Mouse (Mus musculus): ENCODE measurements at regions not wholly inside any gene's neighbourhood (a gene's known extent, or its start where the extent isn't known, plus 50 kb on each side); places are given as distances from the start of the nearest gene placed in this dataset.
A peak's percentile ranks its signal among the peaks of the same experiment; 100 is the strongest.

GRCm38 (mm10) chr3:143949656-143950055 lies 255.4 kb downstream of the Lmo4 start:
- peaks cover 5% of the 10 kb centered on the region; the same call in 1 of the 2 replicates for H3K4me1 ChIP-seq
- no peaks in the 10 kb centered on the region for H3K9me3 ChIP-seq (replicated peaks)
- H3K36me3 ChIP-seq = no peaks in the 10 kb centered on the region
- no peak overlapping the region for H3K9ac ChIP-seq
- peak; percentile 60; the same call in 1 of the 2 replicates for ATAC-seq (ENCODE audit: low FRiP score)
- no peak overlapping the region for H3K4me3 ChIP-seq
- no peaks in the 10 kb centered on the region for H3K27me3 ChIP-seq
- no peak overlapping the region for H3K27ac ChIP-seq
- WGBS = 25% methylated on average over 8 of the region's 8 CpGs
- no peak overlapping the region for H3K4me2 ChIP-seq (replicated peaks)

DNA sequence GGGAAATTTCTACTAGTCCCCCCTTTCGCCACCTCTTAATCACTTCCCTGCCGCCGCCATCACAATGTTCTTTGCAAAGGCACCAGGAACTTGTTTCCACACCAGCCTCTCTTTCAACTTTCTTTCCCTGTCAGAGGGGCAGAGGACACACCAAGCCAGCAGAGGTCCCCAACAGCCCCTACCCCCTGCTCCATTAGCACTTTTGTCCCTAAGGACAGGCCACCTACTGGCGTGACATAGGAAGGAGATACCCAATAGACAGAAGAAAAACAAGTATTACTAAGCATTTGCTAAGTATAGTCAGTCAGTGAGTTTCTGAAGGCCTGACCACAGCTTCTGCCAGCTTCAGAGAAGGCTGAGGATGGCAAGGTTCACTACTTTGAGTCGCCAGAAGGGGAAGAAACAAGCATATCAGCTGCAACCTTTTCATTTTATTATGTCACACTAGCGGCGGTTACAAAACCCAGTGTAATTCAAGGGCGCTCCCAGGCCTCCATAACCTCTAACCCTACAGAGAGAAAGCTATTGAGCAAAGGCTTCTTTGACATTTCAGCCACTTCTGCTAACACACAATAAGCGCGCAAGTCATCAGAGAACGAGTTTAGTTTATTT lies 255.9 kb downstream of the Lmo4 start:
- H3K9ac ChIP-seq = no peak overlapping the region
- no peaks in the 10 kb centered on the region for H3K36me3 ChIP-seq
- ATAC-seq (ENCODE audit: low FRiP score) = no peak
- no peak overlapping the region for H3K27ac ChIP-seq
- H3K4me2 ChIP-seq (replicated peaks) = no peak overlapping the region
- WGBS = 60% methylated on average over 11 of the region's 11 CpGs
- H3K4me3 ChIP-seq = no peak overlapping the region
- no peaks in the 10 kb centered on the region for H3K9me3 ChIP-seq (replicated peaks)
- peaks cover 5% of the 10 kb centered on the region; the same call in 1 of the 2 replicates for H3K4me1 ChIP-seq
- no peaks in the 10 kb centered on the region for H3K27me3 ChIP-seq

DNA sequence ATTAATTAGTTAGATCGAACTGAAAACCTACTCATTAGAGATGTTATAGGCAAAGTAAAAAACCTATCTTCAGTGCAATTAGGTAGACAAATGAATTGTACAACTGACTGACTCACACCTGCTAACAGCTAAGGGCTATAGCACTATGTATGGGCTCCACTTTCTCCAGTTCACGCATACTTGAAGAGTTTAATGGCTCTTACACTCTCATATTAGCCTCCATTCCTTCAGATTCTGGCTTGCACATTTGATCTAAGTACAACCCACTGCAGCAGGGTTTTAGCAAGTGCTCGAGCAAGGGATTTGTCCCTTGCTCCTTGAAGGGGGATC lies 257.1 kb downstream of the Lmo4 start:
- H3K27ac ChIP-seq = no peak overlapping the region
- no peaks in the 10 kb centered on the region for H3K36me3 ChIP-seq
- ATAC-seq (ENCODE audit: low FRiP score) = no peak
- WGBS = 75% methylated on average over 3 of the region's 3 CpGs
- no peak overlapping the region for H3K4me3 ChIP-seq
- no peak overlapping the region for H3K9ac ChIP-seq
- H3K4me1 ChIP-seq = peaks cover 5% of the 10 kb centered on the region; the same call in 1 of the 2 replicates
- H3K27me3 ChIP-seq = no peaks in the 10 kb centered on the region
- H3K4me2 ChIP-seq (replicated peaks) = no peak overlapping the region
- H3K9me3 ChIP-seq (replicated peaks) = no peaks in the 10 kb centered on the region

DNA sequence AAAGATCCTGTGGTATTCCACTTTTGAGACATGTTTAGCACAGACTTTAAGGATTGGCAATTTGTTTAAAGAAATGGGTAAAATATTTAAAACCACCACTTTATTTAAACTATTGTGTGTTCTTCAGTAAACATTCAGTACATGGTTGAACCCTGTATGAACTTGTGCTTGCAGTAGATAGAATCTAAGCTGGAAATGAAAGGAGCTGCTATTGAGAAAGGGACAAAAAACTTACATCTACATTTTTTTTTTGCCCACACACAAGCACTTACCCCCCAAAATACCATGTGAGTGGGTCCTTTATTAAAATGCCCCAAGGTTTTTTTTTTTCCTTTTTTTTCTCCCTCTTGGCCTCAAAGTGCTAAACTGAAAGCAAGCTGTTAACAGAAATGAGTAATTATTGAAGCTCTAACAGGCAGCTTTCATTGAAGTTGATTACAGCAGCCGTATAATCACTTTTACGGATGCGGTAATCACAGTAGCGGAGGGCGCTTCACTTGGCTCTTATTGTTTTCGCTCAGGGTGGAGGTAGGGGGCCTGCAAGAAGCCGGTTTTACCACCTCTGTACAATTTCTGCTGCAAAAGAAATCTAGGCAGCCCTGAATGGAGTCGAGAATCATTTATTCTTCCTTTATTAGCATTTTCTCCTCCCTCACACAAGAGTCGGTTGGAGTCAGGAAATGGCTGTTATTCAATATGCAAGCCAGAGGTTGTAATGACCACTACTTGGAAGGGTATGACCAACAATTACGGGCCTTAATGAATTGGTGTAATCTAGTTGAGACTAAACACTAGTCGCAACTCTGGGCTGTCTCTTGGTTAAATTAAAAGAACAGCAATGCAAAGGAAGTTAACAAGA lies 257.7 kb downstream of the Lmo4 start:
- peak overlapping the region; percentile 14 for H3K4me2 ChIP-seq (replicated peaks)

GRCm38 (mm10) chr3:143939068-143939709 lies 265.8 kb downstream of the Lmo4 start:
- no peaks in the 10 kb centered on the region for H3K36me3 ChIP-seq
- H3K27ac ChIP-seq = no peak overlapping the region
- 90% methylated on average over 3 of the region's 3 CpGs for WGBS
- no peaks in the 10 kb centered on the region for H3K27me3 ChIP-seq
- no peak overlapping the region for H3K4me2 ChIP-seq (replicated peaks)
- peak; percentile 46 for ATAC-seq (ENCODE audit: low FRiP score)
- no peak overlapping the region for H3K4me3 ChIP-seq
- H3K9ac ChIP-seq = no peak overlapping the region
- no peaks in the 10 kb centered on the region for H3K4me1 ChIP-seq
- H3K9me3 ChIP-seq (replicated peaks) = no peaks in the 10 kb centered on the region

More for the DNA sequence above, 257.7 kb downstream of the Lmo4 start:
- ATAC-seq (ENCODE audit: low FRiP score) = peak; percentile 46; the same call in 1 of the 2 replicates
- H3K4me3 ChIP-seq = no peak overlapping the region
- H3K27ac ChIP-seq = no peak overlapping the region
- no peaks in the 10 kb centered on the region for H3K9me3 ChIP-seq (replicated peaks)
- no peaks in the 10 kb centered on the region for H3K36me3 ChIP-seq
- H3K4me1 ChIP-seq = peaks cover 5% of the 10 kb centered on the region; the same call in 1 of the 2 replicates
- H3K27me3 ChIP-seq = no peaks in the 10 kb centered on the region
- WGBS = 28% methylated on average over 11 of the region's 11 CpGs
- no peak overlapping the region for H3K9ac ChIP-seq

DNA sequence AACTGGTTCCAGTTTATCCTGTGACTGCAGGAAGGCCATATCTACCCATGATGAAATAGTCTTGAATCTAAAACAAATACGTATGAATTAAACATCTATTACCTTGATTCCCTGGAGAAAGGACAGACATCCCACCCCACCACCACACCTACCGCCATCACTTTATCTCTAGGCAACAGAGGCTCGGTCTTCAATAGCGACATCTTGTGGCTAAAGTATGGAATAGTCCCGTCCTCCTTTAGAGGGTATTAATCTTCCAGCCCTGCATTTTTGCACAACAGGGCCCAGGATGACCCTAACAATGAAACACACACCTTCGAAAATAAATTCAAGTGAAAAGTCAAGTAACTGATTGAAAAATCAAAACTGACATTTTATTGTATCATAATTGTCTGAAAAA lies 279.7 kb downstream of the Lmo4 start:
- no peaks in the 10 kb centered on the region for H3K9me3 ChIP-seq (replicated peaks)
- H3K4me2 ChIP-seq (replicated peaks) = no peak overlapping the region
- ATAC-seq (ENCODE audit: low FRiP score) = no peak
- H3K9ac ChIP-seq = no peak overlapping the region
- WGBS = 58% methylated on average over 6 of the region's 6 CpGs
- no peaks in the 10 kb centered on the region for H3K4me1 ChIP-seq
- no peak overlapping the region for H3K27ac ChIP-seq
- H3K27me3 ChIP-seq = no peaks in the 10 kb centered on the region; the same call in 1 of the 2 replicates
- H3K36me3 ChIP-seq = no peaks in the 10 kb centered on the region
- H3K4me3 ChIP-seq = no peak overlapping the region

DNA sequence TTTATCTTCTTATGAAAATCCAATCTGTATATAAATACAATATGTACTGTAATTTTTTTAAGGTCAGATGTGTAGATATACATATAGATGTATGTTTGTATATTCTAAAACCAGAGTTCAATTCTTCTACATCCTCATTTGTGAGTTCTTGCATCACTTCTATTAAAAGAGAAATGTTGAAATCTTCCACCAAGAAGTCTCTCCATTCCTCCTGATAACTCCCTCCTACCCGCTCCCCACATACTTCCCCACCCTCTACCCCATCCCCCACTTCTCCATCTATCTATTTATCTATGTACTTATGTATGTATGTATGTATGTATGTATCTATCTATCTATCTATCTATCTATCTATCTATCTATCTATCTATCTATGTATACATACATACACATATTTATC lies 285.3 kb downstream of the Lmo4 start:
- Histone ChIP-seq H3K9me3 (replicated peaks) (no peaks in the 10 kb centered on the region), H3K27me3 (no peaks in the 10 kb centered on the region), H3K27ac (no peak overlapping the region), H3K4me3 (no peak overlapping the region), H3K9ac (no peak overlapping the region), H3K4me2 (replicated peaks) (no peak overlapping the region), H3K4me1 (no peaks in the 10 kb centered on the region), H3K36me3 (no peaks in the 10 kb centered on the region)
- WGBS = 81% methylated on average over 1 of the region's 1 CpGs
- ATAC-seq (ENCODE audit: low FRiP score) = no peak

DNA sequence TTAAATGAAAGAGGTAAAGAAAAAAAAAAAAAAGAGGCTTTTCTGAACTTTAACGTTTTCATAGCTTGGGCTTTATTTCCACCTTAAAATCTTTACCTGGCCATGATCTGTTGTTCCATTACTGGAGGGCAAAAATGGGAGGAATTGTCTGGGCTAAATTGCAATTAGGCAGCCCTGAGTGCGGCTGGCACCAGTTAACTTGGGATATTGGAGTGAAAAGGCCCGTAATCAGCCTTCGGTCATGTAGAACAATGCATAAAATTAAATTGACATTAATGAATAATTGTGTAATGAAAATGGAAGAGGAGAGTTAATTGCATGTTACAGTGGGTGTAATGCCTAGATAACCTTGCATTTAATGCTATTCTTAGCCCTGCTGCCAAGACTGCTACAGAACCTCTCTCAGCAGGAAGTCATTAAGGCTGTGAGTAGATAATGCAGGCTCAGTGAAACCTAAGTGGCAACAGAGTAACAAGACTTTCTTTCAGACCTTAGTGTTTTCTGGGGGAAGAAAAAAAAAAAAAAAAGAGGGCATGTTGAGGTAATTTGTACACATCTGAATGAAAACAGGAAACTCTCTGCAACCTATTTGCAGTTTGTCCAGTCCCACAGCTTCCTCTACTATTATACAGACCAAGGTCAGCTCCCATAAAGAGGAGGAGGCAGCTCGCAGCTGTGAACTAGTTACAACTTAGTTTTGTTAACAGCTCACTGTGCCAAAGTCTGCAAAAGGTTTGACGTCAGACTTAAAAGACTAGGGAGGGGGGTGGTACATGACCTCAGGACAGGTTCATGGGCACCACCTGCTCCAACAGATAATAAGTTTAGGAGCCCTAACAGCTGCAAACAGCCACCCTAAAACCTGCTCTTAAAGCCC lies 290.4 kb downstream of the Lmo4 start:
- ATAC-seq (ENCODE audit: low FRiP score) = peak; percentile 74
- H3K4me1 ChIP-seq = no peaks in the 10 kb centered on the region
- H3K9ac ChIP-seq = no peak overlapping the region
- no peaks in the 10 kb centered on the region for H3K9me3 ChIP-seq (replicated peaks)
- no peaks in the 10 kb centered on the region for H3K36me3 ChIP-seq
- WGBS = 45% methylated on average over 6 of the region's 6 CpGs
- H3K27me3 ChIP-seq = no peaks in the 10 kb centered on the region
- H3K27ac ChIP-seq = no peak overlapping the region
- no peak overlapping the region for H3K4me2 ChIP-seq (replicated peaks)
- H3K4me3 ChIP-seq = no peak overlapping the region

GRCm38 (mm10) chr3:143913044-143913574 lies 291.9 kb downstream of the Lmo4 start:
- no peak overlapping the region for H3K4me3 ChIP-seq
- no peak overlapping the region for H3K4me2 ChIP-seq (replicated peaks)
- H3K27ac ChIP-seq = no peak overlapping the region
- H3K36me3 ChIP-seq = no peaks in the 10 kb centered on the region
- no peaks in the 10 kb centered on the region for H3K27me3 ChIP-seq
- no peaks in the 10 kb centered on the region for H3K9me3 ChIP-seq (replicated peaks)
- no peak overlapping the region for H3K9ac ChIP-seq
- WGBS = 65% methylated on average over 3 of the region's 3 CpGs
- no peaks in the 10 kb centered on the region for H3K4me1 ChIP-seq
- ATAC-seq (ENCODE audit: low FRiP score) = no peak

- no peak overlapping the region for H3K4me2 ChIP-seq (replicated peaks)
- WGBS = 79% methylated on average over 6 of the region's 6 CpGs
- no peak overlapping the region for H3K4me3 ChIP-seq
- no peaks in the 10 kb centered on the region for H3K9me3 ChIP-seq (replicated peaks)
- H3K4me1 ChIP-seq = no peaks in the 10 kb centered on the region
- H3K27me3 ChIP-seq = no peaks in the 10 kb centered on the region
- no peaks in the 10 kb centered on the region for H3K36me3 ChIP-seq
- no peak for ATAC-seq (ENCODE audit: low FRiP score)
- no peak overlapping the region for H3K27ac ChIP-seq
- H3K9ac ChIP-seq = no peak overlapping the region
These were observed 292.6 kb downstream of the Lmo4 start for GRCm38 (mm10) chr3:143912433-143912832.

DNA sequence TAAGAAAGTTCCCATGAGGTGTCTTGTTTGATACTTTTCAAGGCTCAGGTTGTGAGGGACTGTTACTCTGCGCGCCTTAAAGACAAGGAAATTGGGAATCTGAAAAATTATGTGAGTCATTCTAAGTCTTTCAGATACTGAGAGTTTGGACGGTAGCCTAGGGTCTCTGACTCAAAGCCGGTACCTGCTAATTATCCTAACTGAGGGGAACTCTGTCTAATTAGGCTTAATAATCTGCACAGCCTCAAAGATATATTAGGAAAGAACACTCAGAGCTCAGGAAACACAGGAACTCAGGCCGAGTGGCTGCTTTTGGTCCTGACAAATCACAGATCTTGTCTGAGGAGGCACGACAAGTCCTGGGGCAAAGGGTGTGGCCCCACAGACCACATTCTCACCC lies 295.7 kb downstream of the Lmo4 start:
- H3K36me3 ChIP-seq = no peaks in the 10 kb centered on the region
- H3K4me1 ChIP-seq = no peaks in the 10 kb centered on the region
- no peak overlapping the region for H3K9ac ChIP-seq
- H3K4me2 ChIP-seq (replicated peaks) = no peak overlapping the region
- no peak for ATAC-seq (ENCODE audit: low FRiP score)
- no peaks in the 10 kb centered on the region for H3K9me3 ChIP-seq (replicated peaks)
- no peaks in the 10 kb centered on the region for H3K27me3 ChIP-seq
- H3K27ac ChIP-seq = no peak overlapping the region
- H3K4me3 ChIP-seq = no peak overlapping the region
- WGBS = 88% methylated on average over 6 of the region's 6 CpGs

DNA sequence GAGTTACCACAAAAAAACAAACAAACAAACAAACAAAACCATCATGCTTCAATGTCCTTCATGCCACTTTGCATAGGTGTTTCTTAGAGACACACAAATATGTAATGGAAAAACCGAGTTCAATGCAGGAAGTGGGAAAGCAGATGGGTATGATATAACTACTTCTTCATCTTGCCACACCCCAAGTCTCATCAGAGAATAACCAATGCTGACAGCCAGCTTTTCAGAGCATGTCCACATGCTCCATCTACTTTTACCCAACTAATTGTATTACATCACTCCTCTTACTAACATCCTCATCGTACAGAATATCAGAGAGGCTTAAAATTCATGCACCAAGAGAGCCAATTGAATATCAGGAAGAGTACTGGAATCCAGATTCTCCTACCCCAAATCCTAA lies 301.6 kb downstream of the Lmo4 start:
- Histone ChIP-seq H3K9ac (no peak overlapping the region), H3K9me3 (replicated peaks) (no peaks in the 10 kb centered on the region), H3K4me1 (no peaks in the 10 kb centered on the region), H3K27ac (no peak overlapping the region), H3K36me3 (no peaks in the 10 kb centered on the region), H3K4me3 (no peak overlapping the region), H3K4me2 (replicated peaks) (no peak overlapping the region), H3K27me3 (no peaks in the 10 kb centered on the region)
- ATAC-seq (ENCODE audit: low FRiP score) = no peak
- WGBS = 78% methylated on average over 2 of the region's 2 CpGs

Measured in hindbrain, embryonic 12.5 days (tissue).